Mouse (Mus musculus) embryonic facial prominence, embryonic 11.5 days (tissue): ENCODE data around the gene Erlin1. TPM values are rescaled to one million over a fixed set of nuclear protein-coding genes. Genes with fewer than 3 reads are reported as not detected.

Source experiments
- ATAC-seq: fragments of 200-750 bp; cut with Nextera tagmentation; replicated peaks from 2 replicates; pipeline ENCODE4 v1.8.0; 2017; ENCODE audit warnings: low read depth; ENCODE audit not compliant: insufficient number of reproducible peaks, low FRiP score, low TSS enrichment
- DNase-seq: peaks from one replicate; pipeline ENCODE4 v3.0.0-alpha.2; 2015; ENCODE audit warnings: low spot score
- H3K27ac ChIP-seq: fragments of 300-500 bp; sonication (generic); replicated peaks from 2 replicates; pipeline ENCODE4 v1.5.1; 2014; ENCODE audit warnings: mild to moderate bottlenecking, low read depth, low read length, control low read depth
- H3K27me3 ChIP-seq: fragments of 300-500 bp; sonication (generic); 2 replicates; pipeline ENCODE4 v1.6.1; 2014; ENCODE audit warnings: mild to moderate bottlenecking, low read length, moderate library complexity, mixed read lengths; ENCODE audit not compliant: control insufficient read depth, insufficient read depth
- H3K36me3 ChIP-seq: fragments of 300-500 bp; sonication (generic); replicated peaks from 2 replicates; pipeline ENCODE4 v1.6.1; 2014; ENCODE audit warnings: low read depth, mild to moderate bottlenecking, low read length, moderate library complexity, mixed read lengths; ENCODE audit not compliant: control insufficient read depth, insufficient read depth
- H3K4me1 ChIP-seq: fragments of 300-500 bp; sonication (generic); 2 replicates; pipeline ENCODE4 v1.6.1; 2014; ENCODE audit warnings: low read length, mixed read lengths; ENCODE audit not compliant: control insufficient read depth, insufficient read depth
- H3K4me2 ChIP-seq: fragments of 300-500 bp; sonication (generic); 2 replicates; pipeline ENCODE4 v1.6.1; 2014; ENCODE audit warnings: low read depth, mild to moderate bottlenecking, control low read depth, low read length, moderate library complexity
- H3K4me3 ChIP-seq: fragments of 300-500 bp; sonication (generic); 2 replicates; pipeline ENCODE4 v1.5.1; 2014; ENCODE audit warnings: low read depth, low read length, control low read depth
- H3K9ac ChIP-seq: fragments of 300-500 bp; sonication (generic); replicated peaks from 2 replicates; pipeline ENCODE4 v1.6.1; 2014; ENCODE audit warnings: mild to moderate bottlenecking, control low read depth, low read length
- H3K9me3 ChIP-seq: fragments of 300-500 bp; sonication (generic); replicated peaks from 2 replicates; pipeline ENCODE4 v1.6.1; 2016; ENCODE audit warnings: mild to moderate bottlenecking, low read length, inconsistent platforms, mixed read lengths; ENCODE audit not compliant: control insufficient read depth
- WGBS: fragments of 180-500 bp; shearing (Covaris S2); extraction: QIAGEN DNeasy Blood & Tissue Kit; methylation state at CpG from one replicate; pipeline ENCODE4 v1.1.7; 2014; 5-methylcytosine and 5-hydroxymethylcytosine counted together
- polyA plus RNA-seq: library from polyadenylated mRNA; unstranded; fragments of >200 nt; fragmentation: Nextera tagmentation; extraction: Ambion mirVana; gene quantifications from 2 replicates; pipeline ENCODE4 v1.2.1, GENCODE M21; 2014

Gene Erlin1
- polyA plus RNA-seq, 1 experiment from 2014 or later, result 23.7 TPM

DNA sequence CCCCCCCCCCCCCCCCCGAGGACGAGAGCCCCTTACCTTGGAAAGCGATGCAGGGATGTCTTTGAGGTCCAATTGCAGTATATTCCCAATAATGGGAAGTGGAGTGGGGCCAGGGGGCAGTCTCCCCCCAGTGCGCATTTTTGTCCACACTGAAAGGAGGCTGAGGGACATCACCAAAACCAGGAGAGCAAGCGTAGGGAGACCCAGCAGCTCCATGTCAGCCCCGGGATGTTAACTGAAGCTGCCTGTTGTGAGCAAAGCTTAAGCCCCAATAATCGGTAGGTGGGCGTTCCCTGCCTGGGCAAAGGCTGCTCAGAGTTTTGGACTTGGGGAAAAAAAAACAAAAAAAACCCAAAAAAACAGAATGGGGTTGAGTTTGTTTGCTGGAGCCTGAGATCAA is 40.6 kb downstream of the Erlin1 start, which contains the start of gene Cyp2c23:
TSS of gene Cyp2c23 (minus strand) at position 237 of the 400 bp plus-strand sequence.
- Histone ChIP-seq H3K27ac (no peak within 1 kb of the TSS), H3K4me1 (no peaks in the 10 kb centered on the region), H3K4me3 (no peak within 1 kb of the TSS), H3K9ac (no peak within 1 kb of the TSS), H3K9me3 (no peaks in the 10 kb centered on the region), H3K36me3 (no peaks in the 10 kb centered on the region), H3K4me2 (no peak within 1 kb of the TSS), H3K27me3 (no peaks in the 10 kb centered on the region)
- WGBS, result 64% methylated on average over 8 of the region's 8 CpGs
- DNase-seq (no peak), ATAC-seq (no peak)

DNA sequence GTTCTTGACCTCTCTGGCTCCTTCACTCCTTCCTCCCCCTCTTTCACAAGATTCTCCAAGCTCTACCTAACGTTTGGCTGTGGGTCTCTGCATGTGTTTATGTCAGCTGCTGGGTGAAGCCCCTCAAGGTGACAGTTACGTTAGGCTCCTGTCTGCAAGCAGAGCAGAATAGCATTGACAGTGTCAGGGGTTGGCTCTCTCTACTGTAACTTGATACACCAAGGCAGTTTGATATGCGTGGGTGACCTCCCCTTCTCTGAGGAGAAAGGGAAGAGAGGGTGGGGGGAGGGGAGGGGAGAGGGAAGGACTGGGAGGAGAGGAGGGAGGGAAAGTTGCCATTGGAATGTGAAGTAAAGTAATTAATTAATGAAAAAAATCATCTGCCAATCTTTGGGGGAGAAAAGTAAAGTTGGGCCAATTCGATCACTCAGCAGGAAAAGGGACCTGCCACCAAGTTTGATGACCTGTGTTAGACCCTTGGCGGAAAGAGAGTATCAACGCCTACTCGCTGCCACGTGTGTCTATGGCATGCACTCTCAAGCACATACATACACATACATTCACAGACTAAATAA is 42.5 kb downstream of the Erlin1 start:
- WGBS, result 56% methylated on average over 8 of the region's 8 CpGs
- Histone ChIP-seq H3K4me2 (no peak overlapping the region), H3K4me3 (no peak overlapping the region), H3K9ac (no peak overlapping the region), H3K9me3 (no peaks in the 10 kb centered on the region), H3K27me3 (no peaks in the 10 kb centered on the region), H3K27ac (no peak overlapping the region), H3K4me1 (no peaks in the 10 kb centered on the region), H3K36me3 (no peaks in the 10 kb centered on the region)
- ATAC-seq, result no peak
- no peak for DNase-seq

DNA sequence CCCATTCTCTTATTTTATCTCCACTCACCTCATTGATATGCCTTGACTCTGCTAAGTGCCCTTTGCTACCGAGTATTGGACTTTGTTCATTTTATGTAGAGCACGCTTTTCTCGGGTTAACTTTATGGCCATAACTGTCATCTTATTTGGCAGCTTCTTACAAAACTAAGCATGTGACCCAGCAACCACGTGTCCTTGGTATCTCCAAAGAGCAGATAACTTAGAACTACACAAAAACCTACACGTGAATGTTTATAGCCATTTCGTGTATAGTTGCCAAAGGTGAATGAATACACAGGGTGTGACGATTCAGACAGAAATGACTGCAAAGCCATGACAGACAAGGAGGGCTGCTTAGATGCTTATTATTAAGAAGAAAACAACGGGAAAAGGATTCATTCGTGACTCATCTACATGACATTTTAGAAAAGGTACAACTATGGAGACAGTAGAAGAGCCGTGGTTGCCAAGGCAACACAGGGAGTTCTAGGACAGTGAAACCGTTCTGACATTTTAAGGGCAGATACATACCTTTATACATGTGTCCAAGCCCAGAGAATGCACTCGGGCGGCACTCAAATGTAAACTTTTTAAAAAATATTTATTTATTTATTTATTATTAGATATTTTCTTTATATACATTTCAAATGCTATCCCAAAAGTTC is 44.5 kb downstream of the Erlin1 start:
- H3K9me3 ChIP-seq, result no peaks in the 10 kb centered on the region
- H3K9ac ChIP-seq, result no peak overlapping the region
- no peak overlapping the region for H3K4me2 ChIP-seq
- H3K27me3 ChIP-seq, result no peaks in the 10 kb centered on the region
- H3K27ac ChIP-seq, result no peak overlapping the region
- ATAC-seq (no peak), DNase-seq (no peak)
- 88% methylated on average over 13 of the region's 13 CpGs for WGBS
- H3K4me3 ChIP-seq, result no peak overlapping the region
- no peaks in the 10 kb centered on the region for H3K4me1 ChIP-seq
- H3K36me3 ChIP-seq, result no peaks in the 10 kb centered on the region

DNA sequence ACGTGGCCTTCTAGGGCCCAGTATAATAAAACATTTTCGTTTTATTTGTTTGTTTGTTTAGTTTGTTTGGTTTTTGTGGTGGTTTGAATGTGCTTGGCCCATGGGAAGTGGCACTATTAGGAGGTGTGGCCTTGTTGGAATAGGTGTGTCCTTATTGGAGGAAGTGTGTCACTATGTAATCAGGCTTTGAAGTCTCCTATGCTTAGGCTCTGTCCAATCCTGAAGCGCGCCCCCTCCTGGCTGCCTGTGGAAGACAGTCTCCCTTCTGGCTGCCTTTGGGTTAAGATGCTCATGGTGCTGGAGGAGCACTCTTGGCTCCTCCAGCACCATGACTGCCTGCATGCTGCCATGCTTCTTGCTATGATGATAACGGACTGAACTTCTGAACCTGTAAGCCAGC is 46.5 kb downstream of the Erlin1 start:
- H3K4me2 ChIP-seq, result no peak overlapping the region
- no peaks in the 10 kb centered on the region for H3K9me3 ChIP-seq
- H3K36me3 ChIP-seq, result no peaks in the 10 kb centered on the region
- no peak overlapping the region for H3K9ac ChIP-seq
- DNase-seq (no peak), ATAC-seq (no peak)
- 65% methylated on average over 5 of the region's 5 CpGs for WGBS
- no peak overlapping the region for H3K4me3 ChIP-seq
- no peaks in the 10 kb centered on the region for H3K4me1 ChIP-seq
- H3K27me3 ChIP-seq, result no peaks in the 10 kb centered on the region
- no peak overlapping the region for H3K27ac ChIP-seq

DNA sequence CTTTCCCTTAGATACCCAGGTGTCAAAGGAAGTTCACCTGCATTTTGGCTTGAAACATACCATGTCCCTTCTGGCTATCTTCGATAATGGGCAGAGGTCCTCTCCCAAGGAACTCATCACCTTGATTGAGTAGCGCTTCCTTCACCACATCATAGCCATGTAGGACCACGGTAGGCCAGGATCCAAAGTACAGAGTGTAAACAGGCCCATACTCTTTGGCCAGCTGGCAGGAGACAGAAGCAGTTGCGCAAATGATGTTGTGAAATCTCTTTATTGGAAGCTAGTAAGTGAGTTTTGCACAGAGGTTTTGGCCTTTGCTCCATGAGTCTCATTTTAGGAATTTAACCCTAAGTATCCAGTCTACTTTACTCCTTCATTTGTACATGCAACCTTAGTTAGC is 48.1 kb downstream of the Erlin1 start:
- no peak for ATAC-seq
- H3K9me3 ChIP-seq, result no peaks in the 10 kb centered on the region
- WGBS, result 90% methylated on average over 4 of the region's 4 CpGs
- DNase-seq, result no peak
- H3K4me2 ChIP-seq, result no peak overlapping the region
- H3K27me3 ChIP-seq, result no peaks in the 10 kb centered on the region
- H3K36me3 ChIP-seq, result no peaks in the 10 kb centered on the region
- H3K4me1 ChIP-seq, result no peaks in the 10 kb centered on the region
- no peak overlapping the region for H3K9ac ChIP-seq
- H3K27ac ChIP-seq, result no peak overlapping the region
- H3K4me3 ChIP-seq, result no peak overlapping the region

DNA sequence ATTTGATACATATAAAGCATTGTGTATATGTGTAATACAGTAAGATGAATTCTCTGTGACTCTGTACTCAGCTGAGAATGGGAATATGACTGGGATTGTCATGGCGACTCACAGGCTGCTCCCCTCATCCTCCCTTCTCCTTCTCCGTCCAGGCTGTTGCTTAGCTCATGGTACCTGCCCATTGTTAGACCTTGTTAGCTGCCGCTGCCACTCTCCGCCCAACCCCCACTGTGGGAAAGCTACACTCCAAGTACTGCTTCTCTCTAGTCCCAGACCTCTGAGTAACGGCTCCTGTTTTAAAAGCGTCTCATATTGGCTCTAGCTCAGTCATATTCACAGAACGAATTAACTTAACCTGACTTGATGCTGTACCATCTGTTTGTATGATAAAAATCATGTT is 49.8 kb downstream of the Erlin1 start:
- no peaks in the 10 kb centered on the region for H3K36me3 ChIP-seq
- no peaks in the 10 kb centered on the region for H3K9me3 ChIP-seq
- no peak overlapping the region for H3K27ac ChIP-seq
- H3K9ac ChIP-seq, result no peak overlapping the region
- no peak for DNase-seq
- H3K4me3 ChIP-seq, result no peak overlapping the region
- H3K4me2 ChIP-seq, result no peak overlapping the region
- 59% methylated on average over 7 of the region's 7 CpGs for WGBS
- no peaks in the 10 kb centered on the region for H3K4me1 ChIP-seq
- H3K27me3 ChIP-seq, result no peaks in the 10 kb centered on the region
- no peak for ATAC-seq

DNA sequence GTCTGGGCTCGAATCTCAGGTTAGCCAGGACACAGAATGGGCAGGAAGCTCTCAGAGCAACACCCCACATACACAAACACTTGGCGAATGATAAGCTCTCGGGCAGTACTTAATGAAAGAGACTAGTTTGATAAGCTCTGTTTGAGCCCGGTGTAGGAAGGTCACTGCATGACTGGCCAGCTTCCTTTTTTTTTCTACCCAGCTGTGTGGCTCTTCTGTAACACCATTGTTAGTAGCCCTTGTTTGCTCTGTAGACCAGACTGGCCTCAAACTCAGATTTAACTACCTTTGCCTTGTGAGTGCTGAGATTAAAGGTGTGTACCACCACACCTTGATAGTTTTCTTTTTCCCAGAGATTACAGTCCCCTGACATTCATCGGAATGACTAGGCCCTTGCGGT is 55.7 kb downstream of the Erlin1 start:
- ATAC-seq (no peak), DNase-seq (no peak)
- 82% methylated on average over 6 of the region's 6 CpGs for WGBS
- H3K27ac ChIP-seq, result no peak overlapping the region
- H3K4me1 ChIP-seq, result no peaks in the 10 kb centered on the region
- H3K4me3 ChIP-seq, result no peak overlapping the region
- no peaks in the 10 kb centered on the region for H3K36me3 ChIP-seq
- H3K9me3 ChIP-seq, result no peaks in the 10 kb centered on the region
- H3K9ac ChIP-seq, result no peak overlapping the region
- H3K27me3 ChIP-seq, result no peaks in the 10 kb centered on the region
- no peak overlapping the region for H3K4me2 ChIP-seq

DNA sequence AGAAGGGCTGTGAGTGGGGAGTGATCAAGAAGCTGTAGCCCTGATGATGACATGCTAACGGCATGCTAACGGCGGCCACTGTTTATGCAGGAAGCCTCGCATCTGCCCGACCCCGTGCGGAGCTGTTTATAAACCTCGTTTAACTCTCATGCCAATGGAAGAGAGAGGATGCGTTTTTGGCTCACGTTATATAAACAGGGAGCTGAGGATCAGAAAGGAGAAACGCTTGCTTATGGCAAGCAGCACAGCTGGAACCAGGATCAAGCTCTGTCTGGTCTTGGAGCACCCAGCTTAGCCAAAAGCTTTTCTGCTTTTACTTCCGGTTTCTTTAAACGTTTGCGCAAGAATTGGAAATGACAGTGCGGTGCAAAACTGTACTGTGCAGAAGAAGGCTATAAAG is 60.8 kb downstream of the Erlin1 start:
- Histone ChIP-seq H3K9ac (no peak overlapping the region), H3K36me3 (no peaks in the 10 kb centered on the region), H3K4me1 (no peaks in the 10 kb centered on the region), H3K27me3 (no peaks in the 10 kb centered on the region), H3K4me3 (no peak overlapping the region), H3K27ac (no peak overlapping the region), H3K4me2 (no peak overlapping the region), H3K9me3 (no peaks in the 10 kb centered on the region)
- DNase-seq (no peak), ATAC-seq (no peak)
- WGBS, result 81% methylated on average over 15 of the region's 15 CpGs
